Mouse (Mus musculus): ENCODE data around the gene Orai3.

DNA sequence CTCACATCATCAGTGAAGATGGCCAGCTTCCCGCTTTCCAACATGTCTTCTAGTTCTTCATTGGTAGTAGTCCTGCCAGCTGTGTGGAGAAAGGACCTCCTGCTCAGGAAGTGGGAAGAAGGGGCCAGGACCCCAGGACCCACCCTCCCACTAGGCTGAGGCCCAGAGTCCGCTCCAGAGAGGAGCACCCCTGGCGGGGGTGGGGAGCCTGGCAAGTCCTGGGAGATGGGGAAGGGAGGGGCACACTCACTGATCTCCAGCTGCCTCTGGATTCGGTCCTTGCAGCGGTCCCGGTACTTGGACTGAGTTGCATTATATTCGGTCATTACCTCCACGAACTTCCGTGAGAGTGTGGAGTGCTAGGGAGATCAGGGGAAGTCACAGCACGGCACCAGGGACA, 41.0 kb downstream of the Orai3 start:
- no peak for TF ChIP-seq CTCF (IDR thresholded peaks at IDR 0.05; ENCODE audit: low read depth, low read length)
- no peak for TF ChIP-seq POLR2A (IDR thresholded peaks at IDR 0.05; ENCODE audit: borderline replicate concordance, low read depth, low read length)
